Mouse (Mus musculus) layer of hippocampus, adult 18-20 months (tissue): ENCODE results near the gene Abhd14a. TPM values are rescaled to one million over a fixed set of nuclear protein-coding genes. Genes with fewer than 3 reads are reported as not detected.

Experiments
- total RNA-seq, 2 experiments: library from RNA; stranded (reverse); gene quantifications; 2 replicates each; pipeline ENCODE4 v1.2.3; 2021

Gene Abhd14a
- total RNA-seq, 2 experiments from 2014 or later, result 32.1 to 34.9 TPM

Other genes with a start within 250 kb of the Abhd14a start
- gene Ppm1m, start 247.9 kb downstream of the Abhd14a start, total RNA-seq, result 10 to 100 TPM; 18.9 to 19.2 TPM
- 10 to 100 TPM; 58.4 to 60.6 TPM for gene Twf2, start 244.6 kb downstream of the Abhd14a start, total RNA-seq
- gene Tlr9, start 225.1 kb downstream of the Abhd14a start, total RNA-seq, result 1 to 10 TPM; 1.0 to 1.5 TPM
- 100 to 1,000 TPM; 141 to 144 TPM for gene Alas1, start 199.0 kb downstream of the Abhd14a start, total RNA-seq
- 10 to 100 TPM; 12.5 to 15.4 TPM for gene Poc1a, start 166.6 kb downstream of the Abhd14a start, total RNA-seq
- 10 to 100 TPM; 93.0 to 94.6 TPM for gene Dusp7, start 79.0 kb downstream of the Abhd14a start, total RNA-seq
- gene Rpl29, start 18.2 kb downstream of the Abhd14a start, total RNA-seq, result 100 to 1,000 TPM; 274 to 289 TPM
- gene Acy1, start 9.4 kb downstream of the Abhd14a start, total RNA-seq, result 10 to 100 TPM; 14.3 to 16.8 TPM
- 10 to 100 TPM; 11.6 to 12.2 TPM for gene Abhd14b, start 219 bp downstream of the Abhd14a start, total RNA-seq
- 100 to 1,000 TPM; 186 to 198 TPM for gene Pcbp4, start 5.6 kb upstream of the Abhd14a start, total RNA-seq
- 10 to 100 TPM; 12.4 to 12.7 TPM for gene Gpr62, start 18.3 kb upstream of the Abhd14a start, total RNA-seq
- gene Rrp9, start 28.3 kb upstream of the Abhd14a start, total RNA-seq, result 10 to 100 TPM; 28.5 to 29.2 TPM
- 1 to 10 TPM; 3.8 to 5.0 TPM for gene Parp3, start 29.3 kb upstream of the Abhd14a start, total RNA-seq
- gene Iqcf1, start 52.3 kb upstream of the Abhd14a start, total RNA-seq, result not detected
- not detected for gene Iqcf5, start 66.9 kb upstream of the Abhd14a start, total RNA-seq
- gene Iqcf3, start 114.0 kb upstream of the Abhd14a start, total RNA-seq, result not detected
- not detected for gene Iqcf4, start 123.3 kb upstream of the Abhd14a start, total RNA-seq
- gene Iqcf6, start 178.9 kb upstream of the Abhd14a start, total RNA-seq, result not detected
- 10 to 100 TPM; 66.1 to 71.2 TPM for gene Grm2, start 208.4 kb upstream of the Abhd14a start, total RNA-seq
- gene Tex264, start 238.2 kb upstream of the Abhd14a start, total RNA-seq, result 10 to 100 TPM; 91.9 to 97.1 TPM